Mouse (Mus musculus): Measurements from ENCODE around the gene Fnbp1l.

Fnbp1l gene

GRCm38 (mm10) chr3:122618991-122619930 is at the start of gene Fnbp1l:
Fnbp1l (minus strand) TSS chr3:122619715.
- DNase-seq (ENCODE audit: low read depth) = no peak

- DNase-seq (ENCODE audit: low read depth) = no peak
Measured at GRCm38 (mm10) chr3:122660795-122661194, 41.3 kb upstream of the Fnbp1l start.

GRCm38 (mm10) chr3:122659261-122659917 is 39.9 kb upstream of the Fnbp1l start:
- no peak for DNase-seq (ENCODE audit: low read depth)

GRCm38 (mm10) chr3:122647195-122647837 is 27.8 kb upstream of the Fnbp1l start:
- DNase-seq (ENCODE audit: low read depth) = no peak

GRCm38 (mm10) chr3:122640286-122640685 is 20.8 kb upstream of the Fnbp1l start:
- DNase-seq (ENCODE audit: low read depth) = no peak

GRCm38 (mm10) chr3:122639197-122639475 is 19.6 kb upstream of the Fnbp1l start:
- no peak for DNase-seq (ENCODE audit: low read depth)

- DNase-seq (ENCODE audit: low read depth) = peak; percentile 99
Measured at GRCm38 (mm10) chr3:122638329-122639196, 19.0 kb upstream of the Fnbp1l start.

GRCm38 (mm10) chr3:122637280-122637679 is 17.8 kb upstream of the Fnbp1l start:
- DNase-seq (ENCODE audit: low read depth) = no peak

GRCm38 (mm10) chr3:122635246-122635645 is 15.7 kb upstream of the Fnbp1l start:
- no peak for DNase-seq (ENCODE audit: low read depth)

GRCm38 (mm10) chr3:122629580-122629979 is 10.1 kb upstream of the Fnbp1l start:
- DNase-seq (ENCODE audit: low read depth) = no peak

- DNase-seq (ENCODE audit: low read depth) = no peak
Measured at GRCm38 (mm10) chr3:122628956-122629355, 9.4 kb upstream of the Fnbp1l start.

GRCm38 (mm10) chr3:122628546-122628945 is 9.0 kb upstream of the Fnbp1l start:
- DNase-seq (ENCODE audit: low read depth) = no peak

- no peak for DNase-seq (ENCODE audit: low read depth)
Measured at GRCm38 (mm10) chr3:122627846-122628245, 8.3 kb upstream of the Fnbp1l start.

- no peak for DNase-seq (ENCODE audit: low read depth)
Measured at GRCm38 (mm10) chr3:122624591-122624990, 5.1 kb upstream of the Fnbp1l start.

GRCm38 (mm10) chr3:122620285-122620931 is 893 bp upstream of the Fnbp1l start:
- DNase-seq (ENCODE audit: low read depth) = no peak

GRCm38 (mm10) chr3:122619931-122620284 is 393 bp upstream of the Fnbp1l start:
- DNase-seq (ENCODE audit: low read depth) = no peak

GRCm38 (mm10) chr3:122618402-122618801 is 1.1 kb downstream of the Fnbp1l start:
- DNase-seq (ENCODE audit: low read depth) = no peak

GRCm38 (mm10) chr3:122617613-122618340 is 1.7 kb downstream of the Fnbp1l start:
- DNase-seq (ENCODE audit: low read depth) = no peak

- DNase-seq (ENCODE audit: low read depth) = no peak
Measured at GRCm38 (mm10) chr3:122612537-122612936, 7.0 kb downstream of the Fnbp1l start.

GRCm38 (mm10) chr3:122611761-122612160 is 7.8 kb downstream of the Fnbp1l start:
- no peak for DNase-seq (ENCODE audit: low read depth)

Data from c-Kit-positive CD71-negative TER-119-negative erythroid progenitor cells, embryonic 14.5 days (primary cell).